Mouse (Mus musculus) cortical plate, adult 2 months (tissue): Measurements from ENCODE around the gene Prpf6.

Source experiments
- CTCF ChIP-seq: fragments of 200-500 bp; IDR thresholded peaks from 2 replicates; pipeline ENCODE4 v1.5.1; 2011; ENCODE audit warnings: mild to moderate bottlenecking, control low read depth, low read length; ENCODE audit not compliant: insufficient read depth; ENCODE audit errors: extremely low read depth
- POLR2A ChIP-seq: fragments of 200-500 bp; IDR thresholded peaks from 2 replicates; pipeline ENCODE4 v1.6.1; 2011; ENCODE audit warnings: mild to moderate bottlenecking, low read length, control low read depth; ENCODE audit not compliant: insufficient read depth; ENCODE audit errors: extremely low read depth

GRCm38 (mm10) chr2:181635865-181636264, 44.2 kb downstream of the Prpf6 start:
- TF ChIP-seq CTCF (no peak), POLR2A (no peak)
